Mouse (Mus musculus) ovary, postnatal 36 days (tissue): ENCODE data around the gene Mad1l1.
A peak's percentile ranks its signal among the peaks of the same experiment; 100 is the strongest.

Experiments used
- DNase-seq: peaks from one replicate; pipeline ENCODE4 v3.0.0; 2022; ENCODE audit warnings: low spot score, mixed read lengths

Gene Mad1l1

DNA sequence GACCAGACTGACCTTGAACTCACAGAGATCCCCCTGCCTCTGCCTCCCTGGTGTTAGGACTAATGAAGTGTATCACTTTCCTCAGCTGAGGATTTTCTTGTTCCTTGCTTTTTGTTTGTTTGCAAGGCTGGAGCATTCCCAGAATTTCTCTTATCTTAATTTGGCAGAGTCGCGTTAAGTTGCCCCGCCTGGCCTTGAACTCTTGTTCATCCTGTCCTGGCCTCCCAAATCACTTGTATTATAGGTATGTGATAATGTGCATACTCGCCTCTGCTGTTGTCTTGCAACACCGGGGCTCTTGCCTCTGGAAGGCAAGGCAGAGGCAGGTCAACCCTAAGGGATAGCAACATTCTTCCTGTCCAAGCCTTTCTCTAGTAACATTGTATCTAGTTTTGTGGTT lies 2.7 kb upstream of the Mad1l1 start:
- DNase-seq: no peak

DNA sequence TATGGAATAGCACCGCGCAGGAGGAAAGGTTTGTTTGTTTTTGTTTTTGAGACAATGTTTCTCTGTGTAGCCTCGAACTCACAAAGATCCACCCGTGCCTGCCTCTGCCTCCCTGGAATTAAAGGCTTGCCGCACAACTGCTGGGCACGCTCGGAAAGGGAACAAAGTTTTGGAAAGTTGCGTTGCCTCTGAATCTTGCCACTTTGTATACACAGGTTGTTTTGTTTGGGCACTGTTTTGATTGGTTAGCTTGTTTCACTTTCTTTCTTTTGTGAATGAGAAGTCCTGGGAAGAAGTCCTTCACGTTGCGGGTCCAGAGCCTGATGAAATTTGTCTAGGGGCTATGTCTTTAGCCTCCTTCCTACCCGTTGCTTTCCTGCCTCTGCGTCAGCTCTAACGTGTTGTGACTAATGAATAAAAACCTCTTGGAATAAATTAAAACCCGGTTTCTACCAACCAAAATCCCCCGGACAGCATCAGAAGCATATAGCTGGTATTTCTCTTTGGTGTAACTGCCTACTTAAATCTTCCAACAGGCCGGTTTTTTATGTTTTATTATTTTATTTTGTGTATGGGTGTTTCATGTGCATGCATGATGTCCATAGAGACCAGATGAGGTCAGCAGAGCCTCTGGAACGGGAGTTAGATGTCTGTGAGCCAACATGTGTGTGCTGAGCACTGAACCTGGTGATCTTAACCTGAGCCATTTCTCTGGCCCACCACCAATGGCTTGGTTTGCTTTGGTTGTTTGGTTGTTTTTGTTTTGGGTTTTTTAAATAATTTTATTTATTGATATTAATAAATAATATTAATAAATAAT lies 614 bp upstream of the Mad1l1 start:
- DNase-seq: no peak

DNA sequence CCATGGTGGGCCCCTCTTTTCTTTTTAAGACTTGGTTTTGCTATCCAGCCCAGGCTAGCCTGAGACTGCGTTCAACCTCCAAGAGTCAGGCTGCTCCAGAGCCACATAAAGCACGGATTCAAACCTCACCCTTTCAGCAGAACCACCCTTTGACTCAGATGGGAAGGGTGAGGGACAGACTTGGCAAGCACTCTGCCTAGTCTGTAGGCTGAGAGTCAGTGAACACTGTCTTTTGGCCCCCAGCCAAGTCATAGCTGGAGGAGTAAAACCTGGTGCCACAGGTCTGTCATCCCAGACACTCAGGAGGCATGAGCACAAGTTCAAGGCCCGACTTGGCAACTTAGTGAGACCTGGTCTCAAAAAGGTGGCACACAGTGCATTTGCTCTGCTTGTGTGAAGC lies 4.6 kb downstream of the Mad1l1 start:
- DNase-seq: no peak

DNA sequence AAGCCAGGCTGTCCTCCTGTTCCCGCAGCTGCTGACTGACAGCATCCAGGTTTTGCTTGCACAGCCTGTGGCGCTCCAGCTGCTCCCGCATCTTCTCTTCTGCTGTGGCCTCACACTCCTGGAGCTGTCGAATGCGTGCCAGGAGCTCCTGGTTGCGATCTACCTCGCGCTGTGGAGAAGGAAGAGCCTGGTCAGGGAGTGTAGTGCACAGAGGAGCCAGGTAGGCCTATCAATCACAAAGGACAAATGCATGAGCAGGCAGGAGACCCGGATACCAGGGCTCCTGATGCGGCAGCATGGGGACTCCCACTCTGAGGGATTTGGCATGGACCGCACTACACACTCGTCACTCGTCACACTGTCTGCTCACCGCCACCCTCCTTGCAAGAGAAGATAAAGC lies 13.8 kb downstream of the Mad1l1 start:
- no peak for DNase-seq

DNA sequence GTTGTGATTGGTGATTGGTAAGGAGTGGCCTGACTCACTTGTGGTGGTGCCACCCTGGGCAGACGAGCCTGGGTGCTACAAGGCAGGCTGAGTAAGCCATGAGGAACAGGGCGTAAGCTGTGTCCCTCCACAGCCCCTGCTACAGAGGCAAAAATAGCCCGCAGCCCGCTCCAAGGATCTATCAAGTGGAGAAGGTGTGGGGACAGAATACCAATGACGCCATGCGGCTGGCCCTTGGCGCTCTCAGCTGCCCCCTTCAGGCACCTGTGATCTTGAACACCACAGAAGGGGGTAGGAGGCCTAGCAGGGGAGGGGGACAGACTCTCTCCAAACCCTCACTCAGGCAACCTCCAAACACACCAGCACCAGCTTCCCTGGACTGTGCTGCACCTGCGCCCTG lies 15.3 kb downstream of the Mad1l1 start:
- no peak for DNase-seq

DNA sequence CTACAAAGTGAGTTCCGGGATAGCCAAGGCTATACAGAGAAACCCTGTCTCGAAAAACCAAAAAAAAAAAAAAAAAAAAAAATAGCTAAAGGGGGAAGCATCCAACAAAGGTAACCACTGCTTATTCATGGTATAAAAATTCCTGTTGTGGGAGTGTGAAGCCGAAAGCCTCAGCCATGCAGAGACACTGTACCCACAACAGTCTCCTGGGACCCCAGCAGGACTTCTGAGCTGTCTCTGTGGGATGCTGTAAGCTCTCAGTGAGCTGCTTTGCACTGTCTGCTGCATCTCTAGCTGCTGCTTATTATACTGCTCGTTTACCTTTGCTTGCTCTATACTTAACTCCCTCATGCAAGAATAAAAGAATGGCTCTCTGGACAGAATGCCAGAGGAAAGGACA lies 23.1 kb downstream of the Mad1l1 start:
- no peak for DNase-seq

DNA sequence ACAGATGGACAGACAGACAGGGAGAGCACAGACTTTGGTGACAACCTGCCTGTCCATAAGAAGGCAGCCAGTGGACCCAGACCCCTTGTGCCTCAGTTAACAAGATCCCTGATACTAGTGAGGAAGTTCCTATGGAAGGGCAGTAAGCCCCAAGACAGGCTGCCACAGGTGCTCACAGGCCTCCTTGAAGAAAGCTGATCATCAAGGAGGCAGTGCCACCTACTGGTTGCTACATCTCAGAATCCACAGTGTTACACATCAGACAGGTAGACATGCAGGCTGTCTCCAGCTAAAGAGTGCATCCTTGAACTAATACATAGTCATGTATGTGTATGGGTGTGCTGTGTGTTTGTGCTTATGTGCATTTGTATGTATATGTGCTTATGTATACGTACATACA lies 29.2 kb downstream of the Mad1l1 start:
- DNase-seq: peak; percentile 25

DNA sequence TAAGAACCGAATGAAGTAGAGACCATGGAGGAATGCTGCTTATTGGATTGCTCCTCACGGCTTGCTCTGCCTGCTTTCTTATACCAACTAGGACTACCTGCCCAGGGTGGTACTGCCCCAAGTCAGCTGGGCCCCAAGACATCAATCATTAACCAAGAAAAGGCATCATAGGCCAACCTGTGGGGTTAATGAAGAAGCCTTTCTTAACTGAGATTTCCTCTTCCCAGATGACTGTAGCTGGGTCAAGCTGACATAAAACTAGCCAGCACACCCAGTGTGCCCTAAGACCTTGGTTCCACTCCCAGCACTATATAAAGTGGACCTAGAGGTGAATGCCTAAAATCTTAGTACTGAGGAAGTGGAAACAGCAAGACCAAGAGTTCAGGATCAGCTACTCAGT lies 32.2 kb downstream of the Mad1l1 start:
- no peak for DNase-seq

DNA sequence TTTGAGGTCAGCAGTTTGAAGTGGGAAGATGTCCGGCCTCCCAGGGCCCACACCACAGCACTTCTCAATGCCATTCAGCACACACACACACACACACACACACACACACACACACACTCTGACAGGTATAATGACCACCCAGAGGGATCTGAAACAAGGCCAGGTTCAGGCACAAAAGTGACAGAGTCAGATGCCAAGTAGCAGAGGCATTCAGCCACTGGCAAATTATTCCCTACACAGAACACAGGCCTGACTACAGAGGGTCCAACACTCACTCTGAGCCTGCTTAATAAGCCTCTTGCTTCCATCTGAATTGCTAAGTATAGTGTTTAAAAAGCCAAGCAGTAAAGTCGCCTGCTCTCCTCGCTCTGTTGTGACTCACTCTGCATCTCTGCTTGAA lies 33.1 kb downstream of the Mad1l1 start:
- DNase-seq: no peak

DNA sequence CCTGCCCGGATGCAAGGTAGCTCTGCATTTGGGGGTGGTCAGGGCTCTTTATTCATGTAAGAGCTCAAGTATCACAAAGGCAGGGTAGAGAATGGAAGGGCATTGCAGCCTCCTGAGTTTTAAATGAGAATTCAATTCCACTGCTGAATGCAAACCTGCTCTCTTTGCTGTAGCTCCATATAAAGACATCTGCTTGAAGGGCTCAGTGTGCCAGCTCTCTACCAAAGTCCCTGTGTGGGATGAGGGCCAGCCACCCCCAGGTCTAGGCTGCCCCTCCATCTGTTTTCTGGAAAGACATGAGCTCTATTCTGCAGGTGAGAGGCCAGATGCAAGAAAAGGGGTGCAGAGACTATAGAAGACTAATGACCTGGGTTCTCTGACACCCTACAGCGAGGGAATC lies 36.6 kb downstream of the Mad1l1 start:
- DNase-seq: no peak

DNA sequence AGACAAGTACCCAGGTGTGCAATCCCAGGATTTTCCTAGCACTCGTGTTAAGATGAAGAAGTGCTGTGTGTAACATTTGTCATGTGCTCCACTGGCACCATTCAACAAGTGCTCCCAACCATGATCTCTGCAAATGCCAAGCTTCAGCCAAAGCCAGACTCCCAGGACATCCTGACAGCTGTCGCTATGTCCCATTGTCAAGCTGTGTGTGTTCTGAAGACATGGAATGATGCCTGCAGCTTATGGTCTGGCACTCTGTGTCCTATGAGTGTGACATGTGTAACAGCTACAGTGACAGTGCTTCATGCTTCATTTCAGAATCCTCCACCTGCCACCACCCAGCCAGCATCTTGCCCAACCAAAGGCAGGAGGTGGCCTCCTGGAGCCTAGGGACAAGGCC lies 37.3 kb downstream of the Mad1l1 start:
- DNase-seq: no peak

DNA sequence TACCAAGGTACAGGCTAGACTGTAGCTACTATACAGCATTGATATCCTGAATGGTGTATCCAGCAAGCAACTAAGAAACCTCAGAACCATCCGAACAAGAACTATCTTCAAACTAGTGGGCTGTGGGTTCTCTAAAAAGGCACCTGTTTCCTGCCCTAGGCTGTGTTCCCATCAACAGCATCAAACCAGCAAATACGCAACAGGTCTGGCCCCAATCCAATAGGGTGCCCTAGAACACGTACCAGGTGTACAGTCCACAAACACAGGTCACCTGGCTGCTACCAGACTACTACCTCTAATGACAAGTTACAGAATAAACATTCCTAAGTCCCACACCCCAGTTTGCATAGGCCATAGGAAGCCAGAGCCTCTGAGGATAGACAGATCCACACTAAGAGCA lies 38.5 kb downstream of the Mad1l1 start:
- DNase-seq: no peak

DNA sequence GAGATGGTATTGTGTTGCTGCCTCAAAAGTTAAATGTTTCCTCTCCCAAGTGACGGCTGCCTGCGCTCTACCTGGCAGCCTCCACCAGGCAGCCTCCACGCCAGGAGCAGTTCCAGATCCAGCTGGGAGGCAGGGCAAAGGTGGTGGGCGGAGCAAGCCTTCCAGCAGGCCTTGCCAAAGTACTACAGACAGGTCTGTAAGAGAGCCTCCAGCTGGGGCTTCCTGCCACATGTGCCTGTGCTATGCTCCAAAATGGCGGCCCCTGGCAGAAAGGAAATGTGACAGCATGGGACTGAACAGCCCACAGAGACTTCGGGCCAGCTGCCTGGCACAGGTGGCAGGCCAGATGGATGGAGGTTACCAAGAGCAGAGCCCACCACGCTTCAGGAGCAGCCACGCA lies 39.0 kb downstream of the Mad1l1 start:
- peak; percentile 53 for DNase-seq

DNA sequence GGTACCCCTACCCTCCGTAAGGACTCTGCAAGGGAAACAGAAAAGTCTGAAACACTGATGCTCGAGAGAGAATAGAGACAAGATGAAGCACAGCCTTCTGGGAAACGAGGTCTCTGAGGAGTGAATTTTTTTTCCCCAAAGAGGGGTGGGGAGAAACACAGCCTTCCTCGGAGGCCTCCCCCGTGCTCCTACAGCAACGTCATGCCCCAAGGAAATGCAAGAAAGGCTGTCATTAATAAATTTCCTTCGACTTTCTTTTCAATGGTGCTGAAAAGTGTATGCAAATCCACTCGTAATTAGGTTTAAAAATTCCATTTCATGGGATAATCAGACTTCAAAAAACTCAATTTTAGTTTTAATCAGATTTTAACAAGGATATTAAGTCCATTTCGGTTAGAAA lies 41.1 kb downstream of the Mad1l1 start:
- no peak for DNase-seq

DNA sequence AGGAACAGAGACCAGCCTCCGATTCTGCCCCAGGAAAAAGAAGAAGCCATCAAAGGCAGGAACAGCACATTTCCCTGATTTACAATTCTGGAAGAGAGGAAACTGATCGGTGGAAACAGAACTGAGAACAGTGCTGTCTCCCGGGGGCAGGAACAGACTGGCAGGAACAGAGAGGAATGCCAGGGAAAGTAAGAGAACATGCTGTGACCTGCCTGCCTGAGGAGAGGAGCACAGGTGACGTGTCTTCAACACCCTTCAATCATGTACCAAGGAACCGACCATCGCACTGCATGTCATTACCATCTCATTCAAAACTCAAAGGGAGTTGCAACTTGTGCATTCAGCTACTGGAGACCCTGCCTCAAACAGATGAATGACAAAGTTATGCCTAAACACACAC lies 44.6 kb downstream of the Mad1l1 start:
- DNase-seq: no peak

DNA sequence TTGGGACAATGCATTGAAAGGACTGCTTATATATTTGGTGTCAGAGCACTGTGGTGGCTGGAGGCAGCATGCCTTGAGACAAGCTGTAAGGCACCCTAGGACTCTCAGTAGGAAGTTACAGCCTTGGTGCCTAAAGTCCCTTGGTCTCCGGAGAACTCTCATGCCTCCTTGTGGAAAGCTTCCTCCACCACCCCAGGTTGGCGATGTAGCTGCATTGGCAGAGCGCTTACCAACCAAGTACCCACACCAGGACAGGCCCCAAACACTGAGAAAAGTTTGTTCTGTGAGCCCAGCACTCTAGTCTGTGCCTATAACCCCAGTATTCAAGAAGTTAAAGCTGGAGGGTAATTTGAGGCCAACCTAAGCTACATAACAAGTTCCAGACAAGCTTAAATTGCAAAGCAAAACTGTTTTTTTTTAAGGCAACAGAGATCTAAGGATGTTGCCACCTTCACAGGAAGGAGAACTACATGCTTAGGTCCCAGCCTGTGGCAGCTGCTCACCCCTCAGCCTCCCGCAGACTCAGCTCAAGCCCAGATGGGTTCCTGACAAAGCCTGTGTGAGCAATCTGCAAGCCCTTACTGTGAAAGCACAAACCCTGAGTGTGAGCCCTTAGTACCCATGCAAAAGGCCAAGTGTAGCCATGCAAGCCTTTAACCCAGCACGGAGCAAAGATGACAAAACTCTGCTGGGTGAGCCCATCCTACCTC lies 50.2 kb downstream of the Mad1l1 start:
- DNase-seq: no peak

DNA sequence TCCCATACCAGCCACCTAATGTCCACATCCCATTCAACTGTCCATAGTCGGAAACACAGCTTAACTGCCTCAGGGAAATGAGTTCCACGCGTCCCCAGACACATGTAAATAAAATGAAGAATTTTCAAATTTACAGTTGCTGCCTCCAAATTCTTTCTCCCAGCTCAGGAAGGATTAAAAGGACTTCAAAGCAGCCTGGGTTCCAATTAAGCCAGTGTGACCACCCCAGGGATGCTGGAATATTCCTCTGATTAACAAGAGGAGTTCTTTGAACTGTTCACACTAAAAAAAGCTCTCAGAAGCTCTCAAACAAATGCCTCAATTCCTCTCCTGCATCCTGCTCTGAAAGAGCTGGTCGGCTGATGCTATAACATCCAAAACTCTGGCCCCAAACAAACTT lies 53.0 kb downstream of the Mad1l1 start:
- no peak for DNase-seq

DNA sequence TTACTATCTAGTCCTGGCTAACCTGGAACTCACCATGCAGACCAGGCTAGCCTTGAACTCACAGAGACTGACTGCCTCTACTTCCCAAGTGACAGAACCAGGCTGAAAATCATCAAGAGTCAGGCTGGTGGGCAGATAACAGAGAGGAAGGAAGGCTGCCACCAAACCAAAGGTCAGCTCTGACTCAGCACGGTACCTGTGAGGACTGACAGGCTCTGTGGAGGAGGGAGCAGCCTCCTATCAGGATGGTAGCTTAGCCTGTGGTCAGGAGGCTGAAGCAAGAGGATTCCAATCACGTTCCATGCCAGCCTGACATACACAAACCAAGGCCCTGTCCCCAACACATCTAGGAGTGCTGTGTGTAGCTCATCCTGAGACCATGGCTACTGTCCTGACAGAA lies 54.3 kb downstream of the Mad1l1 start:
- no peak for DNase-seq

DNA sequence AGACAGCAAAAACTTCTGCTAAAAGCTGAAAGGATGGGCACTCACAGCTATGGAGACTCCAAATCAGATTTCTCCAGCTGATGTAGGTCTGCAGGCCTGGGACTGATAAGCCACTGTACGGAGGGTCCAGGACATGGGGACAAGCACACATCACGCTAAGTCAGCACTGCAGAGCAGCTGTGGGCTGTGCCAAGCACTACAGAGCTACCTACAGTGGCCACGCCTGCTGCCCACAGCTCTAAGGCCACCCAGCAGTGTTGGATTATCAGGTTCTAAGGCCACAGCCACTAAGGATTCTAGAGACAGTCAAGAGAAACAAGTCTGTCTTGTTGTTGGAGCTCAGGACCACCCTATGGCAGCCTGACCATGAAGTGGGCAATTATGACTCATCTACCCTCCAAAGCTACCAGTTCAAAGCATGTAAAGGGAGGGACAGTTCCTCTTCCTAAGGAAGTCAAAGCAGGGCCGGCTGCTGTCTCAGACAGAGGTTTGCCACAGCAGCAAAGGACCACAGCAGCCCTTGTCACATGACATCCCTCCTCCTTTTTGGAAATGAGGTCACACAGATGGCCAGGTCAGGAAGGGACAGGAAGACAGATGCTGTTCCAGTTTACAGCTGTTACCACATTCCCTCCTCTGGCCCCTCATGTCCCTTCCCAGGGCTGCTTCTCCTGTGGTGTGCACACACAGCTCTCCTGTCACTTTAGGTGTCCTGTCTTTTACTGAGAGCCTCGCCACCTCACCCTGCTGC lies 56.4 kb downstream of the Mad1l1 start:
- no peak for DNase-seq

DNA sequence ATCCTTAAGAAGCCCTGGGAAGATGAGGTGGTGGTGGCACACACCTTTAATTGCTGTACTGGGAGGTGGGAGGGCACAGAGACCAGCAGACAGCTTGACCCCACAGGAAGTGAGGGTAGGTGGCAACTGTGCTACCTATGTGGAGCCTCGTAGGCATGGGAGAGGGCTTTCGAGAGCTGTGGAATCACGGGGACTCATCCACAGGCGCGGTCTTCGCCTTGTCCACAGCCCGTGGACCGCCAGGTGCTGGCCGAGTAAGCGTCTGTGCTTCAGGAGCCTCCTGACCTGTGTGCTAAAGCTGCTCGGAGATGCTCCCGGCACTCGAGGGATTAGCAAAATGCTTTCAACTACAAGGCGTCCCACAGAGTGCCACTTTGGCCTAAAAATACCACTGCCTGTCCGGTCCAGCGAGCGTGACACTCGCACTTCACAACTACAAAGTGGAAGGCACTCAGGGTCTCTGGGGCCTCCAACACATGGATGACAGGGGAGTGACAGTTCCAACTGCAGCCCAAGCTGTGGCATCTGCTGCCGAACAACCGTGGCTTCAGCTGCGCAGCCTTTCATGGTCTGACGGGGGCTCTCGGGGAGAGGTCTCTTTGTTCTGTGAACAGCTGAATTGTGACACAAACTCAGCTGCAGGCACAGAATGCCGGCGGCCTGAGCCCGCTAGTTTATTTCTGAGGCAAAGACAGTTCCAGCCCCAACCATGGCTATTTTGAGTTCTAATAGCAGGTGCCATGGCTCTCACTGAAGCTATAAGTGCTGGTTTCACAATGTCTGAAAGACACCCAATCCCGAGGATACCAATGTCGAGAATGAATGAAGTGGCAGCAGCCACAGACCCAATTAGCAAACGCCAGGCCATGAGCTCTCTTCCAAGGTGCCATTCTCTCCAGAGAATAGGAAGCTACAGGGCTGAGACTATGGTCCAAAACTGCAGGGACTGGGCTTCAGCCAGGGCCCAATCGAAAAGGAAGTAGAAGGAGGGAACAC lies 57.3 kb downstream of the Mad1l1 start:
- DNase-seq: no peak

DNA sequence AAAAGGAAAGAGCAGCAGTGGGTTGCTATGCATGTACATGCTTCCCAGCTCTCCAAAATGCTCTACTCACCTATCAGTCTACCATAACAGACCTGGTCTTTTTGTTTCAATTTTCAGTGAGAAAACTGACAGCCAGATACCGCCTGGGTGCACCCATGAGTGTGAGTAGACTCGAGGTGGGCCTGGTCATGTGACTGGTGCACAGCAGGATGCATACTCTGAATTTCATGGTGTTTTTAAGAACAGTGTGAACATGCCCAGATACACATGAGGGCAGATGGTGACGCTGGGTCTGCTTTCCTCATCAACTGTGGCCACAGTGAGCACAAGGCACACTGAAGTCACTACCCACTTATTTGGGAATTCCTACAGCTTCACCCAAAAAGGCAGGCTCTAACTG lies 59.0 kb downstream of the Mad1l1 start:
- no peak for DNase-seq

DNA sequence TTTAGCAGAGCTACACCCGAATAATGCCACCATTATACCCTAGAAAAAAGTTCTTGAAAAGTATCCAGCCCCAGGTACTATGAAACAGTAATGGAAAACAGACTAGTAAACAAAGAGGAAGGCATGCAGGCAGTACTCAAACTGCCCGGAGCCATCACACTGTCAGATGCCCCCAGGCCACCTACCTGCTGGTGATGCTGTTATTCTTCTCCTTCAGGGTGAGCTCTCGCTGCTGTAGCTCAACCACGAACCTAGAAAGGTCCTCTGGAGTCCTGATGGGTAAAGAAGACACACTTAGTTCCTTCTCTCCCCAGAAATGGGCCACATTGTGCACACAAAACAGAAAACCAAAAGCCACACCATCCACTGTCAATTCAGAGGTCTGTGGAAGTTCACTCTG lies 60.0 kb downstream of the Mad1l1 start:
- DNase-seq: no peak
